Mouse (Mus musculus): ENCODE results near the gene Gm20388.

GRCm38 (mm10) chr8:123624274-123624673, 3713.6 kb downstream of the Gm20388 start:
- TF ChIP-seq CTCF (IDR thresholded peaks at IDR 0.05; ENCODE audit: control insufficient read depth, insufficient read depth, low read length): no peak
- TF ChIP-seq POLR2A (IDR thresholded peaks at IDR 0.05; ENCODE audit: borderline replicate concordance, control insufficient read depth, low read depth, low read length): no peak

Data from bone marrow, adult 2 months (tissue).